Mouse (Mus musculus): ENCODE results near the gene St8sia6.
"Not testable (repeated sequence)": the region's sequence is repeated elsewhere in the genome, so short reads cannot be mapped to it uniquely, and the experiment has no call there.

St8sia6 gene

GRCm38 (mm10) chr2:13672946-13673345, 120.9 kb downstream of the St8sia6 start:
- H3K27me3 ChIP-seq (ENCODE audit: insufficient read depth, low read length) = no peaks in the 10 kb centered on the region
- TF ChIP-seq CTCF (conservative IDR thresholded peaks at IDR 0.05; ENCODE audit: low read length) (peak; percentile 93), NANOG (IDR thresholded peaks at IDR 0.05; ENCODE audit: borderline replicate concordance, low read length) (no peak)
- peaks cover 6% of the 10 kb centered on the region; the same call in 1 of the 2 replicates for H3K4me1 ChIP-seq (replicated peaks; ENCODE audit: low read depth, low read length)
- no peak overlapping the region for H3K4me3 ChIP-seq (replicated peaks; ENCODE audit: low read length)
- H3K9me3 ChIP-seq (ENCODE audit: low read length) = no peaks in the 10 kb centered on the region
- H3K36me3 ChIP-seq (ENCODE audit: insufficient read depth, low read length) = no peaks in the 10 kb centered on the region

DNA sequence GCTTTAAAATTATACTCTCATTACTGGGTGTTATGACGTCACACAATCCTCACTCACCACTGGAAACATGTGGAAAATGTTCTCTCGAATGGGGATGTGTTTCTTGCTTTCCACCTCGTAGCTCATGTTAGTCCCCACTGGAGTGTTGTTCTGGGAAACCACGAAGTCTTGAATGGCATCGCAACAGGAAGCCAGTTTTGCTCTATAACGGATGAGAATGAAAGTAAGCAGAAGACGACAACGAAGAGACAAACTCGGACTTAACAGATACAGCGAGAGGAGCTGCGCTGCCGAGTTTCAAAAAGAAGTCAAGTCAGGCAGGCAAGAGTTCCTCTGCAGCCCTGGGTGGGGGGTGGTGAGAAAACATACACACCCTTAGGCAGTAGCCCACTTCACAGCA, 121.4 kb downstream of the St8sia6 start:
- no peak for TF ChIP-seq NANOG (IDR thresholded peaks at IDR 0.05; ENCODE audit: borderline replicate concordance, low read length)
- TF ChIP-seq CTCF (conservative IDR thresholded peaks at IDR 0.05; ENCODE audit: low read length) = no peak
- no peak for TF ChIP-seq POU5F1 (IDR thresholded peaks at IDR 0.05; ENCODE audit: borderline replicate concordance, low read length)
- no peaks in the 10 kb centered on the region for H3K36me3 ChIP-seq (ENCODE audit: insufficient read depth, low read length)

GRCm38 (mm10) chr2:13634866-13635265, 159.0 kb downstream of the St8sia6 start:
- Histone ChIP-seq H3K36me3 (ENCODE audit: insufficient read depth, low read length) (no peaks in the 10 kb centered on the region), H3K4me3 (replicated peaks; ENCODE audit: low read length) (no peak overlapping the region), H3K4me1 (replicated peaks; ENCODE audit: low read depth, low read length) (no peaks in the 10 kb centered on the region), H3K9me3 (ENCODE audit: low read length) (no peaks in the 10 kb centered on the region), H3K27me3 (ENCODE audit: insufficient read depth, low read length) (no peaks in the 10 kb centered on the region)
- TF ChIP-seq CTCF (conservative IDR thresholded peaks at IDR 0.05; ENCODE audit: low read length) (no peak), POU5F1 (IDR thresholded peaks at IDR 0.05; ENCODE audit: borderline replicate concordance, low read length) (no peak), NANOG (IDR thresholded peaks at IDR 0.05; ENCODE audit: borderline replicate concordance, low read length) (no peak)

More for the DNA sequence above, 121.4 kb downstream of the St8sia6 start:
- H3K9me3 ChIP-seq (ENCODE audit: low read length) = no peaks in the 10 kb centered on the region
- peaks cover 6% of the 10 kb centered on the region; the same call in 1 of the 2 replicates for H3K4me1 ChIP-seq (replicated peaks; ENCODE audit: low read depth, low read length)
- no peaks in the 10 kb centered on the region for H3K27me3 ChIP-seq (ENCODE audit: insufficient read depth, low read length)
- H3K4me3 ChIP-seq (replicated peaks; ENCODE audit: low read length) = no peak overlapping the region

- no peak for TF ChIP-seq CTCF (conservative IDR thresholded peaks at IDR 0.05; ENCODE audit: low read length)
- no peak for TF ChIP-seq POU5F1 (IDR thresholded peaks at IDR 0.05; ENCODE audit: borderline replicate concordance, low read length)
- no peak for TF ChIP-seq NANOG (IDR thresholded peaks at IDR 0.05; ENCODE audit: borderline replicate concordance, low read length)
- Histone ChIP-seq H3K27me3 (ENCODE audit: insufficient read depth, low read length) (no peaks in the 10 kb centered on the region), H3K9me3 (ENCODE audit: low read length) (no peaks in the 10 kb centered on the region), H3K4me1 (replicated peaks; ENCODE audit: low read depth, low read length) (no peaks in the 10 kb centered on the region), H3K36me3 (ENCODE audit: insufficient read depth, low read length) (no peaks in the 10 kb centered on the region), H3K4me3 (replicated peaks; ENCODE audit: low read length) (no peak overlapping the region)
Measured at GRCm38 (mm10) chr2:13630136-13630832, 163.6 kb downstream of the St8sia6 start.

GRCm38 (mm10) chr2:13603636-13604035, 190.2 kb downstream of the St8sia6 start:
- not testable (repeated sequence) for H3K4me1 ChIP-seq (replicated peaks; ENCODE audit: low read depth, low read length); H3K9me3 ChIP-seq (ENCODE audit: low read length); H3K27me3 ChIP-seq (ENCODE audit: insufficient read depth, low read length); H3K36me3 ChIP-seq (ENCODE audit: insufficient read depth, low read length); H3K4me3 ChIP-seq (replicated peaks; ENCODE audit: low read length)

DNA sequence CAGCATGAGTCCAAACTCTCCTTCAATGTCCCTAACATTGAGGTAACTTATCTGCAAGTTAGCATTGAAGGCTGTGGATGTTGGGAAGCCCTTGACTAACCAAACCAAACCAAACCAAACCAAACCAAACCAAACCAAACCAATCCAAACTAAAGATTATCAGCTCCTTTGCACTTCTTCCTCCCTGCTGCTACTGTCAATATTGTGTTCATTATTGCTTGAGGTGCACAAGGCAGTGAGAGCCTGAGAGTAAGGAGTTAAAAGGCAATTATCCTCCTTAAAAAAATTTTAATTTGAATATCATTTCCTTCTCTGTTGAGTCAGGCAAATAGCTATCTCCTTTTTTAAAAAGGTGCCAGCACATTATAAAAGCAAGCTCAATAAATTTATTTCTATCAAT, 190.8 kb downstream of the St8sia6 start:
- H3K27me3 ChIP-seq (ENCODE audit: insufficient read depth, low read length) = no peaks in the 10 kb centered on the region
- H3K4me1 ChIP-seq (replicated peaks; ENCODE audit: low read depth, low read length) = no peaks in the 10 kb centered on the region
- H3K36me3 ChIP-seq (ENCODE audit: insufficient read depth, low read length) = no peaks in the 10 kb centered on the region
- H3K9me3 ChIP-seq (ENCODE audit: low read length) = no peaks in the 10 kb centered on the region
- TF ChIP-seq POU5F1 (IDR thresholded peaks at IDR 0.05; ENCODE audit: borderline replicate concordance, low read length) = no peak
- H3K4me3 ChIP-seq (replicated peaks; ENCODE audit: low read length) = no peak overlapping the region

All from E14TG2a.4 (cell line).